Mouse (Mus musculus): ENCODE data around the gene Cst12. TPM values are rescaled to one million over a fixed set of nuclear protein-coding genes. Genes with fewer than 3 reads are reported as not detected.
"Not testable (repeated sequence)": the region's sequence is repeated elsewhere in the genome, so short reads cannot be mapped to it uniquely, and the experiment has no call there.

Cst12 gene
- total RNA-seq (2021) = 1 to 10 TPM; 2.1 to 2.4 TPM
- long read RNA-seq, experiment 1, partial matches to known transcripts = 0 of 1 reads
- long read RNA-seq, experiment 1, other reads (novel, unspliced or antisense) = 0 of 1 reads
- long read RNA-seq, experiment 2, partial matches to known transcripts = 0 of 2 reads
- long read RNA-seq, experiment 2, other reads (novel, unspliced or antisense) = 0 of 2 reads

GRCm38 (mm10) chr2:148789142-148789541 lies at the start of gene Cst12:
Gene Cst12 (plus strand): TSS chr2:148789361.
- no peak within 1 kb of the TSS for H3K4me3 ChIP-seq
- intact Hi-C loops (cut with DNase I) = no loop called here
- no peak within 1 kb of the TSS for H3K27ac ChIP-seq
- no peak for DNase-seq (ENCODE audit: extremely low spot score in 1 of 2, low spot score in 2 of 2)
- TF ChIP-seq CTCF (IDR thresholded peaks at IDR 0.05) = no peak

DNA sequence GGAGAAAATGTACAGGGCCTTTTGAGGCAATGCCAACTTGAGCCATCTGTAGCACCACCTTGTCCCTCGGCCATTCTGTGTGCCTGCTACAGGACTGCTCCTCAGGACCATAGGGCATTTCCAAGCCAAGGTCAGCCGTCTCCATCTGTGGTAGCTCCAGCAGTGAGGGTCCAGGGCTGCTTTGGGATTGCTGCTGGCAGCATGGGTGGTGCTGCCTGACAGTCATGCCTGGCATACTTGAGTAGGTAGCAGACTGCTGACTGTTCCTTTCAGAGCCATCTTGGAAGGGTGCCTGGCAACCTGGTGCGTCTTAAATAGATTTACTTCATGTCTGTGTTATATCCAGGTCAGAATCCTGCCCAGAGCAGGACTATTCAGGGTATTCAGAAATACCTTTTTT lies 46.2 kb upstream of the Cst12 start:
- peak in 1 of 2 experiments; percentile 47 for DNase-seq (ENCODE audit: extremely low spot score in 1 of 2, low spot score in 2 of 2)
- intact Hi-C loops (cut with DNase I) = no loop called here
- no peak overlapping the region for H3K4me3 ChIP-seq
- TF ChIP-seq CTCF (IDR thresholded peaks at IDR 0.05) = no peak
- peak overlapping the region; percentile 59; the same call in 1 of the 2 replicates for H3K27ac ChIP-seq

GRCm38 (mm10) chr2:148743846-148744407 lies 45.2 kb upstream of the Cst12 start:
- Histone ChIP-seq H3K27ac (no peak overlapping the region), H3K4me3 (no peak overlapping the region)
- intact Hi-C loops (cut with DNase I) = no loop called here
- no peak for TF ChIP-seq CTCF (IDR thresholded peaks at IDR 0.05)
- no peak for DNase-seq (ENCODE audit: extremely low spot score in 1 of 2, low spot score in 2 of 2)

DNA sequence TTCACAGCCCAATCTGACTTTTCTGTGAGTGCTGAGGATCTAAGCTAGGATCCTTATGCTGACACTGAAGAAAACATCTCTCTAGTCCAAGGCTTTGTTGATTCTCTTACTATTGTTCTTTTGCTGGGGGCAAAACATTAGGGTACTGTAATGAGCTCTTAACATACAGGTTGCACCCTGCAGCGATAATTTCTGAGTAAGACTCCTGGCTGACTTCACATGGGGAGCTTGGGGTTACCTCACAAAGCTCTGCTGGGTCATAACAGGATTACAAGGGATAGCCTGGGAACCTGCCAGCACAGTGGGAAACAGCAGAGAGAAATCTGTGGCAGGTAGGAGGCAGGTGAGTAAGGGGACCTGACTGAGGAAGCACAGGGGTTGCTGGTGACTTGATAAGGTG lies 39.1 kb upstream of the Cst12 start, which contains the start of gene Cstl1:
Gene Cstl1 (plus strand): TSS at position 301 of the 400 bp plus-strand sequence.
- intact Hi-C loops (cut with DNase I) = loop anchor here (5.0 kb wide), 1 partner anchor 102 kb away; no protein-coding TSS in a partner anchor
- no peak within 1 kb of the TSS for H3K27ac ChIP-seq
- no peak for TF ChIP-seq CTCF (IDR thresholded peaks at IDR 0.05)
- no peak within 1 kb of the TSS for H3K4me3 ChIP-seq
- DNase-seq (ENCODE audit: extremely low spot score in 1 of 2, low spot score in 2 of 2) = no peak

DNA sequence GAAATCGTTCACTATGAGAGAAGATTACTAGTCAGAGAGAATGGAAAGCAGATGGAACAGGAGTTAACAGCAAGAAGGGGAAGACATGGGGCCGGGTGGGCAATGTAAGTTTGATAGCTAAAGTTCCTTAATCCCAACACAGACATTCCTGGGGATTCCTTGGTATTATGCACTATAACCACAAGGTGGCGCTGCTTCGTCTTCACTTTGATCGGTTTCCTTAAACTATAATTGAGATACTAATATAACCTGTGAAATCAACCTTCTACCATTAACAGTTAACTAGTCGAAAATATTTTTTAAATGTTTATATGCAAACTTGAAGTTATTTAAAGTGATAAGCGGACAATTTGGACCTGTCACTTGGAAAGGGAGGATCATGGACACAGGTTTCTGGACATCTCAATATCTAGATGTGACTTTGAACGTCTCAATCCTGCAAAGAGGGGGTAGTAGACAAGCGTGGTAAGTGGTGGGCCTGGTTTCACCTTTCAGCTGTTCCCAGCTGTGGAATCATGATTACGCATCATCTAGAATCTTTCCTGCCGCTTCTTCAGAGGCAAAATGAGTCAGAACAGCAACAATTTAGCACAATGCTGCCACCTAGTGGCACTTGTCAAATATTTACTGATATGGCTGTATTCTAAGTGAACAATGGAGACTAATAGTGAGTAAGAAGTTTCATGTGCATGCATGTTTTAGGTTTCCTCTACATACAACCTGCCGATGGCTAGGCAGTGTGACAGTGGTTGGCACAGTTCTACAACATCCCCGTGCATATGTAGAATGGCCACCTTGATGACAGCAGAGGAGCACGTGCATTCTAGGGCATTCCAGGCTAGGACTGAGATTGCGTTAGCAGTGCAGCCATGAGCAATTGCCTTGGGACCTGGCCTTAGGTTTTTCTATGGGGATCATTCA lies 37.0 kb upstream of the Cst12 start:
- DNase-seq (ENCODE audit: extremely low spot score in 1 of 2, low spot score in 2 of 2) = peak; percentile 72 to 76
- H3K4me3 ChIP-seq = peak overlapping the region; percentile 58
- peak; percentile 62 for TF ChIP-seq CTCF (IDR thresholded peaks at IDR 0.05)
- peak overlapping the region; percentile 56; the same call in 1 of the 2 replicates for H3K27ac ChIP-seq
- intact Hi-C loops (cut with DNase I) = loop anchor here (1.0 to 5.0 kb wide), 2 partner anchors 100 to 150 kb away; no protein-coding TSS in a partner anchor

GRCm38 (mm10) chr2:148754310-148754846 lies 34.8 kb upstream of the Cst12 start:
- Histone ChIP-seq H3K4me3 (no peak overlapping the region), H3K27ac (no peak overlapping the region)
- TF ChIP-seq CTCF (IDR thresholded peaks at IDR 0.05) = no peak
- intact Hi-C loops (cut with DNase I) = loop anchor here (5.0 kb wide), 1 partner anchor 98 kb away; no protein-coding TSS in a partner anchor
- no peak for DNase-seq (ENCODE audit: extremely low spot score in 1 of 2, low spot score in 2 of 2)

GRCm38 (mm10) chr2:148763648-148764388 lies 25.3 kb upstream of the Cst12 start:
- no peak for DNase-seq (ENCODE audit: extremely low spot score in 1 of 2, low spot score in 2 of 2)
- Histone ChIP-seq H3K4me3 (no peak overlapping the region), H3K27ac (no peak overlapping the region)
- intact Hi-C loops (cut with DNase I) = no loop called here
- TF ChIP-seq CTCF (IDR thresholded peaks at IDR 0.05) = no peak

DNA sequence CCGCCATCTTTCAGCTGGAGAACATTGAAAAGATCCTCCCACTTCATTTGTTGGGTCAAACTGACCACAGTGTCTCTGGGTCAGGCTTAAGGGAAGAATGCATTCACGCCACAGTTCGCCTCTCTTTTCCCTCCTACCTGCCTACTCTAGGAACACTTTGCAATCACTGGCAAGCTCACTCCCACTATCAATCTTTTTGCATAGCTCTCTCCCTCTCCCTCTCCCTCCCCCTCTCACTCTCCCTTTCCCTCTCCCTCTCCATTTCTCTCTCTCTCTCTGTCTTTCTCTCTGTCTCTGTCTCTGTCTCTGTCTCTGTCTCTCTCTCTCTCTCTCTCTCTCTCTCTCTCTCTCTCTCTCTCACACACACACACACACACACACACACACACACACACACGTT lies 17.8 kb upstream of the Cst12 start, which contains the start of gene Cst11:
Gene Cst11 (minus strand): TSS at position 101 of the 400 bp plus-strand sequence.
- intact Hi-C loops (cut with DNase I); H3K27ac ChIP-seq; H3K4me3 ChIP-seq; DNase-seq (ENCODE audit: extremely low spot score in 1 of 2, low spot score in 2 of 2): not testable (repeated sequence)

DNA sequence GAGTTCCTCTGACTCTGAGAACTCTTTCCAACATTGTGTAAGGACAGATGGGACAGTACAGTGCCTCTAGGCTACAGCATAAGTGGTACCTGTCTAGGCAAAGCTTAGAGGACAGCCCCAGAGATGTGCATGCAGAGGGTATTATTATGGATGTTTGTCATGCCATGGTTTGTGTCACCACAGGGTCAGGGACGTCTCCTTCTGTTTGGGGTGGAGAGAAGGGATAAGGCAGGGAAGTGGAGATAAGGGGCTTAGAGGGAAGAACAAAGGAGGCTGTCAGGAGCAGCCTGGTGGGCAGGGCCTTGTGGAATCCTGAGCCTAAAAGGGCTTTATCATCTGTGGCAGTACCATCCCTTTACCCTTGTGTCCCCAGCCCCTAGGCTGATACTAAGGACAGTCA lies 7.5 kb upstream of the Cst12 start, which contains the start of gene 8030411F24Rik:
Gene 8030411F24Rik (plus strand): TSS at position 301 of the 400 bp plus-strand sequence.
- no peak for TF ChIP-seq CTCF (IDR thresholded peaks at IDR 0.05)
- DNase-seq (ENCODE audit: extremely low spot score in 1 of 2, low spot score in 2 of 2) = no peak
- Histone ChIP-seq H3K27ac (no peak within 1 kb of the TSS), H3K4me3 (no peak within 1 kb of the TSS)
- intact Hi-C loops (cut with DNase I) = no loop called here

DNA sequence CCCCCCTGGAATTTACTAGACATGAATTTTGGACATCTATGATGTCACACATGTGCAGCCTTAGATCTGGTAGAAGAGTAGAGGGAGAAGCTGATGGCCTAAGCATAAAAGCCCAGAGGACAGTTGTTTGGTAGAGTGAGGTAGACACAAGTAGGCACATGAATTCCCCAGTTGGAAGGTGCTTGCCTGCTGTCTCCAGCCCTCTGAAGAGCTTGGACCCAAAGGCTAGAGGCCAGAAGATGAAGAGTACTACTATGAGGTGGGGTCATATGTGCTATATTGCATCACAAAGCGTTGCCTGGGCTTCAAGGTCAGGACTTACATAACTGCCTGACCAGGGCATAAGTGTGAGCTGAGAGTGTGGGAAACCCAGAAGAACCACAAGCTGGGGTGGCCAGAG lies 9.3 kb downstream of the Cst12 start, which contains the start of gene Cst8:
Gene Cst8 (plus strand): TSS at position 301 of the 400 bp plus-strand sequence.
- no peak for TF ChIP-seq CTCF (IDR thresholded peaks at IDR 0.05)
- intact Hi-C loops (cut with DNase I) = no loop called here
- no peak for DNase-seq (ENCODE audit: extremely low spot score in 1 of 2, low spot score in 2 of 2)
- H3K4me3 ChIP-seq = no peak within 1 kb of the TSS
- H3K27ac ChIP-seq = no peak within 1 kb of the TSS

GRCm38 (mm10) chr2:148801491-148801921 lies 12.3 kb downstream of the Cst12 start:
- H3K27ac ChIP-seq = no peak overlapping the region
- TF ChIP-seq CTCF (IDR thresholded peaks at IDR 0.05) = no peak
- no peak overlapping the region for H3K4me3 ChIP-seq
- intact Hi-C loops (cut with DNase I) = no loop called here
- DNase-seq (ENCODE audit: extremely low spot score in 1 of 2, low spot score in 2 of 2) = no peak

Measured in left cerebral cortex, adult 2 months (tissue).